Mouse (Mus musculus) hindbrain, postnatal 0 days (tissue): ENCODE measurements around the gene Pkd1l1. TPM values are rescaled to one million over a fixed set of nuclear protein-coding genes. Genes with fewer than 3 reads are reported as not detected.

Source experiments
- ATAC-seq: fragments of 200-750 bp; cut with Nextera tagmentation; 2 replicates; pipeline ENCODE4 v1.8.0; 2017; ENCODE audit warnings: mild to moderate bottlenecking, moderate TSS enrichment, moderate library complexity
- DNase-seq: peaks from one replicate; pipeline ENCODE4 v3.0.0-alpha.2; 2015; ENCODE audit warnings: low spot score
- H3K27ac ChIP-seq: fragments of 300-500 bp; sonication (generic); 2 replicates; pipeline ENCODE4 v1.5.1; 2014; ENCODE audit warnings: mild to moderate bottlenecking
- H3K27me3 ChIP-seq: fragments of 300-500 bp; sonication (generic); 2 replicates; pipeline ENCODE4 v1.6.1; 2014; ENCODE audit warnings: low read length, mixed read lengths; ENCODE audit not compliant: insufficient read depth
- H3K36me3 ChIP-seq: fragments of 300-500 bp; sonication (generic); 2 replicates; pipeline ENCODE4 v1.6.1; 2014; ENCODE audit warnings: low read length, mixed read lengths; ENCODE audit not compliant: insufficient read depth
- H3K4me1 ChIP-seq: fragments of 300-500 bp; sonication (generic); 2 replicates; pipeline ENCODE4 v1.6.1; 2014; ENCODE audit warnings: antibody characterized with exemption, low read length, mixed read lengths; ENCODE audit not compliant: insufficient read depth
- H3K4me2 ChIP-seq: fragments of 300-500 bp; sonication (generic); 2 replicates; pipeline ENCODE4 v1.6.1; 2014; ENCODE audit warnings: low read depth, mild to moderate bottlenecking, low read length, moderate library complexity, mixed read lengths
- H3K4me3 ChIP-seq: fragments of 300-500 bp; sonication (generic); 2 replicates; pipeline ENCODE4 v1.5.1; 2014; ENCODE audit warnings: low read length
- H3K9ac ChIP-seq: fragments of 300-500 bp; sonication (generic); replicated peaks from 2 replicates; pipeline ENCODE4 v1.6.1; 2014; ENCODE audit warnings: mild to moderate bottlenecking, low read length, moderate library complexity, mixed read lengths
- H3K9me3 ChIP-seq: fragments of 300-500 bp; sonication (generic); 2 replicates; pipeline ENCODE4 v1.6.1; 2016; ENCODE audit warnings: low read length, mixed read lengths
- CTCF ChIP-seq: IDR thresholded peaks from 2 replicates; pipeline ENCODE4 v1.5.1; 2016; ENCODE audit warnings: antibody characterized with exemption, control low read depth, low read depth
- WGBS: fragments of 180-500 bp; shearing (Covaris S2); extraction: QIAGEN DNeasy Blood & Tissue Kit; methylation state at CpG from one replicate; pipeline ENCODE4 v1.1.7; 2014; 5-methylcytosine and 5-hydroxymethylcytosine counted together
- polyA plus RNA-seq: library from polyadenylated mRNA; unstranded; fragments of >200 nt; fragmentation: Nextera tagmentation; extraction: Ambion mirVana; gene quantifications from 2 replicates; pipeline ENCODE4 v1.2.1, GENCODE M21; 2015
- total RNA-seq: library from RNA; depleted of rRNA; stranded (reverse); fragments of >200 nt; gene quantifications from 2 replicates; pipeline ENCODE4 v1.2.3, GENCODE M21; 2014

Gene Pkd1l1
- total and polyA plus RNA-seq, 2 experiments from 2014 or later = 0.33 to 0.37 TPM

DNA sequence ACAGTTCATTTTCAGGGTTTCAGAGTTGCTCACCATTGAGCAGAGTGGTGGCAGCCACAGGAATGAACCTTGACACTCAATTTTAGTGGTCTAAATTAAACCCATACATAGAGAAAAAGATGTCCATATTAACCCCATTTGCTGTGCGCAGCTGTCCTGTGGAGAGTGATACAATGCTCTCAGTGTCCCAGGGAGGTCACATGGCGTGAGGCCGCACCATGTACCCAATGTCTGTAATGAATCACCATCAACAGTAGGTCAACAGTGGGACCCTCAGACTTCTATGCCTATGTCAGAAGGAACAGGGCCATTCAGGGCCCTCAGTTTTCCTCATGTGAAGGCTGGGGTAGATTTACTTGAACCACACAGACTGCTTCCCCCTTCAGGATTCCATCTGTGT lies 143.5 kb downstream of the Pkd1l1 start:
- H3K27ac ChIP-seq = no peak overlapping the region
- WGBS = 86% methylated on average over 3 of the region's 3 CpGs
- no peaks in the 10 kb centered on the region for H3K27me3 ChIP-seq
- H3K4me1 ChIP-seq = no peaks in the 10 kb centered on the region
- TF ChIP-seq CTCF = no peak
- H3K9ac ChIP-seq = no peak overlapping the region
- DNase-seq (no peak), ATAC-seq (no peak)
- H3K36me3 ChIP-seq = no peaks in the 10 kb centered on the region
- no peak overlapping the region for H3K4me3 ChIP-seq
- no peaks in the 10 kb centered on the region for H3K9me3 ChIP-seq
- no peak overlapping the region for H3K4me2 ChIP-seq

DNA sequence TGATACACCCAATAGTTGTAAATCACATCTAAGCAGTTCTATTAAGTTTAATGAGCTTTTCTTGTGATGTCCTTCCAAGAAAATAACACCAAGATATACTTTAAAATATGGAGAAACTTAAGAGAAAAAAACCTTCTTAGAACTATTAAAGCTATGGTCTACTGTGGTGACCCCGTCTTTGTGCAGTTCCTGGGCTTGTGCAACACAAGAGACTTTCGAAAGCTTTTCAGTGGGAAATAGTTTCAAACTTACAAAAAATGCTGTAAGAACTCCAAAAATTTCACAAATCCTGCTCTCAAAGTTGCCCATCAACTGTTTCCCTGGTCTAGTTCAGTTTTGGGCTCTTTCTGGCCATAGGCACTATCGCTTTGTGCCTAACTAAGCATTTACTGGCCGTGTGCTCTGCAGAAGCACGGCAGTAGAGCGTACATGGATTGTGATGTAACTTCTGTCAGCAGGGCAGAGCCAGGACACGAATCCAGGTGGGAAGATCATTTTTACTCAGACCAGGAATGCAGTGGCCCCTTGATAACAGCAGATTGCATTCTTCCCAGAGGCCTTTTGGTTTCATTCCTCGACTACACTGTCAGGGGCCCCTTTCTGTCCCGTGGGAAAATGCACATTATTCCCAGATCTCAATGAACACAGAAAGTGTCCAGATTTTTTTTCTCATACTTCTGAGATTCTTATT lies 144.1 kb downstream of the Pkd1l1 start:
- no peak overlapping the region for H3K9ac ChIP-seq
- H3K4me3 ChIP-seq = no peak overlapping the region
- H3K27me3 ChIP-seq = no peaks in the 10 kb centered on the region
- H3K9me3 ChIP-seq = no peaks in the 10 kb centered on the region
- no peak overlapping the region for H3K27ac ChIP-seq
- no peaks in the 10 kb centered on the region for H3K36me3 ChIP-seq
- WGBS = 86% methylated on average over 9 of the region's 9 CpGs
- ATAC-seq (no peak), DNase-seq (no peak)
- H3K4me2 ChIP-seq = no peak overlapping the region
- no peaks in the 10 kb centered on the region for H3K4me1 ChIP-seq
- no peak for TF ChIP-seq CTCF

GRCm38 (mm10) chr11:8826609-8827008 lies 146.5 kb downstream of the Pkd1l1 start:
- WGBS = 91% methylated on average over 5 of the region's 5 CpGs
- no peak overlapping the region for H3K27ac ChIP-seq
- ATAC-seq (no peak), DNase-seq (no peak)
- no peaks in the 10 kb centered on the region for H3K9me3 ChIP-seq
- no peak for TF ChIP-seq CTCF
- H3K4me2 ChIP-seq = no peak overlapping the region
- H3K9ac ChIP-seq = no peak overlapping the region
- no peaks in the 10 kb centered on the region for H3K27me3 ChIP-seq
- H3K4me1 ChIP-seq = no peaks in the 10 kb centered on the region
- no peaks in the 10 kb centered on the region for H3K36me3 ChIP-seq
- H3K4me3 ChIP-seq = no peak overlapping the region

DNA sequence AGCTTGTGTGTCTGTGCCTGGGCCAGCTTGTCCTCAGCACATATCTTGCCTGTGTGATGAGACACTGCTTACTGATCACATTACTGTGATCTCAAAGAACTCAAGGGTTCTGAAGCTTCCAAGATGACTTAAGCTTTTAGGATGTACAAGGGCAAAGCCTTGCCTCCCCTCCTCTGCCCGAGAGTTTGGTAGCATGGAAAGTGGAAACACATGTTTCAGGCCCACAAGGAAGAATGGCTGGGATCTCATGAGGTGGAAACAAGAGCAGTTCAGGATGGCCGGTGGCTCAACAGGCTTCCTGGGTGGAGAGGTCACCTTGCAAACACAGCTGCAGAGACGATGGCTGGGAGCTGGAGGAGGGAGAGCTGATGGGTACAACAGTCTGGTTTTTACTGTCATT lies 147.0 kb downstream of the Pkd1l1 start:
- 77% methylated on average over 3 of the region's 3 CpGs for WGBS
- no peaks in the 10 kb centered on the region for H3K4me1 ChIP-seq
- no peak for DNase-seq
- H3K9ac ChIP-seq = no peak overlapping the region
- no peak overlapping the region for H3K4me3 ChIP-seq
- no peak for TF ChIP-seq CTCF
- no peak for ATAC-seq
- no peaks in the 10 kb centered on the region for H3K36me3 ChIP-seq
- no peaks in the 10 kb centered on the region for H3K27me3 ChIP-seq
- no peak overlapping the region for H3K4me2 ChIP-seq
- H3K27ac ChIP-seq = no peak overlapping the region
- no peaks in the 10 kb centered on the region for H3K9me3 ChIP-seq

- 92% methylated on average over 3 of the region's 3 CpGs for WGBS
- H3K9ac ChIP-seq = no peak overlapping the region
- DNase-seq (no peak), ATAC-seq (no peak)
- no peak for TF ChIP-seq CTCF
- no peaks in the 10 kb centered on the region for H3K4me1 ChIP-seq
- no peaks in the 10 kb centered on the region for H3K27me3 ChIP-seq
- no peak overlapping the region for H3K27ac ChIP-seq
- H3K9me3 ChIP-seq = no peaks in the 10 kb centered on the region
- no peaks in the 10 kb centered on the region for H3K36me3 ChIP-seq
- H3K4me3 ChIP-seq = no peak overlapping the region
- H3K4me2 ChIP-seq = no peak overlapping the region
These were observed 147.7 kb downstream of the Pkd1l1 start for GRCm38 (mm10) chr11:8825413-8825812.

DNA sequence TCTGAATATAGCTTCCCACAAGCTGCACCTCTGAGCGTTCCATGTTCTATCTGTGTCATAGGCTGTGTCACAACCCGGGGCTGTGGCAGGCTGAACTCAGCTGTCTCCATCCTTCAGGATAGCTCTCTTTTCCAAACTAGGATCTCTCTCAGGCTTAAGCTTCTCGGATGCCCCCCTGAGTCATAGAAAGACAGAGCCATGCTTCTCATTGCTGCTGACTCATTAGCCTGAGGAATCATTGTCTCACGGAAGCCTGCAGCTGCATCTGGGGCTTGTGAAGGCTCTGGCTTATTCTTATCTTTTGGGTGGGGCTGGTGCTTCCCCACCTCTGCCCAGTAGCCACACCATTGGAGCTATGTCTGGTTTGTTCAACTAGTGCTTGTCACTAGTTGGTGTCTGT lies 151.7 kb downstream of the Pkd1l1 start:
- no peaks in the 10 kb centered on the region for H3K9me3 ChIP-seq
- 88% methylated on average over 4 of the region's 4 CpGs for WGBS

GRCm38 (mm10) chr11:8817376-8817775 lies 155.7 kb downstream of the Pkd1l1 start:
- 71% methylated on average over 3 of the region's 3 CpGs for WGBS
- Histone ChIP-seq H3K4me1 (no peaks in the 10 kb centered on the region), H3K9me3 (no peaks in the 10 kb centered on the region), H3K27ac (no peak overlapping the region), H3K27me3 (no peaks in the 10 kb centered on the region), H3K4me3 (no peak overlapping the region), H3K36me3 (no peaks in the 10 kb centered on the region), H3K4me2 (no peak overlapping the region), H3K9ac (no peak overlapping the region)
- TF ChIP-seq CTCF = no peak
- ATAC-seq = no peak
- no peak for DNase-seq

More for the DNA sequence above, 151.7 kb downstream of the Pkd1l1 start:
- H3K4me1 ChIP-seq = no peaks in the 10 kb centered on the region
- H3K9ac ChIP-seq = no peak overlapping the region
- DNase-seq (no peak), ATAC-seq (no peak)
- H3K27me3 ChIP-seq = no peaks in the 10 kb centered on the region
- no peak overlapping the region for H3K27ac ChIP-seq
- H3K4me2 ChIP-seq = no peak overlapping the region
- no peaks in the 10 kb centered on the region for H3K36me3 ChIP-seq
- no peak for TF ChIP-seq CTCF
- H3K4me3 ChIP-seq = no peak overlapping the region
